Mouse (Mus musculus): ENCODE results near the gene Neurl1a. TPM values are rescaled to one million over a fixed set of nuclear protein-coding genes. Genes with fewer than 3 reads are reported as not detected.

Neurl1a gene
- total and polyA plus RNA-seq, 3 experiments: 0.03 TPM; not detected in 2

DNA sequence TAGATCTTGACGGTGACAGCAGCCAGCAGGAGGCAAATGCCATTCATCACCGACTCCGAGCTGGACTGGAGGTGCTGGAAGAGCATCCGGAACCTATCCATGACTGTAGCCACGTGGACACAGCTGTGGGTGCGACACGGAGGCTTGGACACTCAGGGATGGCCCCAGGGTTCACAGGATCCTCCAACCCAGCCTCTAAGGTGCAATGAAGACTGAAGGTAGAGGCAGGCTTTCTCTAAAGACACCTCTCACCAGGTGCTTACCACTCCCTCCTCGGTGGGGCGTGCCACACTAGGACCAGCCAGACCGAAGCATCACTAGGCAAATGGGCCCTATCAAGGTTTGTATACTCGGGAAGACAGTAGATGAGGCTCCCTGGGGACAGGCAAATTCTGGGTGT is 21.0 kb upstream of the Neurl1a start, which contains the start of gene Calhm3:
Gene Calhm3 (minus strand): TSS at position 101 of the 400 bp plus-strand sequence.
- Histone ChIP-seq H3K4me3 (ENCODE audit: control insufficient read depth in 1 of 2, insufficient read depth in 1 of 2, low read depth in 2 of 2, low read length in 2 of 2) (no peak within 1 kb of the TSS), H3K79me2 (ENCODE audit: control insufficient read depth, insufficient read depth, low read length, poor library complexity) (no peaks in the 10 kb centered on the region), H3K27me3 (ENCODE audit: control insufficient read depth in 1 of 2, insufficient read depth in 2 of 2, low read length in 2 of 2) (peaks cover 12 to 17% of the 10 kb centered on the region in 2 experiments), H3K9me3 (replicated peaks; ENCODE audit: insufficient read depth, low read length) (no peaks in the 10 kb centered on the region), H3K4me1 (ENCODE audit: control insufficient read depth in 1 of 2, insufficient read depth in 2 of 2, low read length in 2 of 2) (no peaks in the 10 kb centered on the region), H3K36me3 (ENCODE audit: control insufficient read depth in 1 of 2, insufficient read depth in 2 of 2, low read length in 2 of 2) (no peaks in the 10 kb centered on the region), H3K27ac (ENCODE audit: control insufficient read depth, low read depth, low read length) (no peak within 1 kb of the TSS), H3K9ac (ENCODE audit: control insufficient read depth, low read depth, low read length, poor library complexity, severe bottlenecking) (no peak within 1 kb of the TSS)
- DNase-seq (ENCODE audit: low read depth, low spot score): no peak
- TF ChIP-seq MEF2A (IDR thresholded peaks at IDR 0.05; ENCODE audit: extremely low read depth, insufficient replicate concordance, low read depth, low read length, poor library complexity, severe bottlenecking) (no peak), MYC (IDR thresholded peaks at IDR 0.05; ENCODE audit: low read depth, low read length) (no peak), ETS1 (IDR thresholded peaks at IDR 0.05; ENCODE audit: low read depth, low read length) (no peak), HCFC1 (IDR thresholded peaks at IDR 0.05; ENCODE audit: low read depth, low read length) (no peak), SMC3 (IDR thresholded peaks at IDR 0.05; ENCODE audit: low read depth, low read length) (no peak), KAT2A (conservative IDR thresholded peaks at IDR 0.05; ENCODE audit: low read depth, low read length) (no peak)

DNA sequence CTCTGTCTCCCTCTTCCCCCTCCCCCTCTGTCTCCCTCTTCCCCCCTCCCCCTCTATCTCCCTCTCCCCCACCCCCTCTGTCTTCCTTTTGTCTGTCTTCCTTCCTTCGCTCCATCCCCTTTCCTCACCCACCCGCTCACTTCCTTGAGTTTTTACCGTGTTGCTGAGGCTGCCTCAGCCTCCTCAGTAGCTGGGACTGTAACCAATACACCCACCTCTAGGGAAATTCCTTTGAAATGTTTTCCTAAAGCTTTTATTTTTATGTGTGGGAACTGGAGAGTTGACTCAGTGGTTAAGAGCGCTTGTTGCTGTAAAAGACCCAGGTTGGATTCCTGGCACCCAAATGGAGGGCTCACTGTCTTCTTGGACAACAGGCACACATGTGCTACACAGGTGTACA is 17.0 kb upstream of the Neurl1a start:
- no peaks in the 10 kb centered on the region for H3K79me2 ChIP-seq (ENCODE audit: control insufficient read depth, insufficient read depth, low read length, poor library complexity)
- H3K9ac ChIP-seq (ENCODE audit: control insufficient read depth, low read depth, low read length, poor library complexity, severe bottlenecking): no peak overlapping the region
- H3K9me3 ChIP-seq (replicated peaks; ENCODE audit: insufficient read depth, low read length): no peaks in the 10 kb centered on the region
- no peaks in the 10 kb centered on the region for H3K4me1 ChIP-seq (ENCODE audit: control insufficient read depth in 1 of 2, insufficient read depth in 2 of 2, low read length in 2 of 2)
- H3K36me3 ChIP-seq (ENCODE audit: control insufficient read depth in 1 of 2, insufficient read depth in 2 of 2, low read length in 2 of 2): no peaks in the 10 kb centered on the region
- TF ChIP-seq MYC (IDR thresholded peaks at IDR 0.05; ENCODE audit: low read depth, low read length): no peak
- TF ChIP-seq ZC3H11A (IDR thresholded peaks at IDR 0.05; ENCODE audit: low read depth, low read length): no peak
- DNase-seq (ENCODE audit: low read depth, low spot score): no peak
- no peak overlapping the region for H3K4me3 ChIP-seq (ENCODE audit: control insufficient read depth in 1 of 2, insufficient read depth in 1 of 2, low read depth in 2 of 2, low read length in 2 of 2)
- H3K27me3 ChIP-seq (ENCODE audit: control insufficient read depth in 1 of 2, insufficient read depth in 2 of 2, low read length in 2 of 2): peaks cover 3% of the 10 kb centered on the region in 2 experiments; a peak in 3 of 4 replicates
- H3K27ac ChIP-seq (ENCODE audit: control insufficient read depth, low read depth, low read length): no peak overlapping the region

DNA sequence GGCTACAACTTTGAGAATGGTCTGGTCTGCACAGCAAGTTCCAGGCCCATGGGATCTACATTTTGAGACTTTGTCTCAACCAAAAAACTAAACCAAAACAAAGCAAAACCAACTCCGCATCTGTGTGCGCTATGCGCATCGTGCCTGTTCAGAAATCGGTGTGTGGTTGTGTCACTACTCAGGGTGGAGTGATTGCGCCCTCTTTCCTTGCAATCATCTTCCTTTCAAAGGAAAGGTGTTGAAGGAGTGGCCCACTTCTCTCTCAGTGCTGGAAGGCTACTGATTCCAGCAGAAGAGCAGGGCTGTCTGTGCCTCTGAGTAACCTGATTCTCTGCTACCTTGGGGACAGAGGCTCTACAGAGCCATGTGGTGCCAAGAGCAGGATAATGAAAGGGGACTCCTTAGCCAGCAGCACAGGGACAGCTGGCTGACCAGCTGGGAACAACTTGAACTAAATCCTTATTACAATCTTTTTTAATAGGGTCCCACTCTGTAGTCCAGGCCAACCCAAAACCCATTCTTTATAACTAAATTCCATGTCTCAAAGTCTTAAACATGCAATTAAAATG is 15.4 kb upstream of the Neurl1a start:
- Histone ChIP-seq H3K36me3 (ENCODE audit: control insufficient read depth in 1 of 2, insufficient read depth in 2 of 2, low read length in 2 of 2) (no peaks in the 10 kb centered on the region; a peak in 1 of 4 replicates), H3K9me3 (replicated peaks; ENCODE audit: insufficient read depth, low read length) (no peaks in the 10 kb centered on the region), H3K27ac (ENCODE audit: control insufficient read depth, low read depth, low read length) (no peak overlapping the region), H3K9ac (ENCODE audit: control insufficient read depth, low read depth, low read length, poor library complexity, severe bottlenecking) (no peak overlapping the region), H3K4me1 (ENCODE audit: control insufficient read depth in 1 of 2, insufficient read depth in 2 of 2, low read length in 2 of 2) (no peaks in the 10 kb centered on the region; a peak in 1 of 4 replicates), H3K79me2 (ENCODE audit: control insufficient read depth, insufficient read depth, low read length, poor library complexity) (no peaks in the 10 kb centered on the region), H3K4me3 (ENCODE audit: control insufficient read depth in 1 of 2, insufficient read depth in 1 of 2, low read depth in 2 of 2, low read length in 2 of 2) (no peak overlapping the region), H3K27me3 (ENCODE audit: control insufficient read depth in 1 of 2, insufficient read depth in 2 of 2, low read length in 2 of 2) (peaks cover 0 to 2% of the 10 kb centered on the region in 2 experiments; a peak in 1 of 4 replicates)
- TF ChIP-seq JUND (IDR thresholded peaks at IDR 0.05; ENCODE audit: low read depth, low read length): no peak
- no peak for TF ChIP-seq ZMIZ1 (IDR thresholded peaks at IDR 0.05; ENCODE audit: low read depth, low read length)
- TF ChIP-seq CHD1 (IDR thresholded peaks at IDR 0.05; ENCODE audit: low read depth, low read length): no peak
- TF ChIP-seq CHD2 (IDR thresholded peaks at IDR 0.05; ENCODE audit: low read length): no peak
- no peak for TF ChIP-seq UBTF (IDR thresholded peaks at IDR 0.05; ENCODE audit: borderline replicate concordance, insufficient read depth, low read depth, low read length)
- no peak for TF ChIP-seq POLR2AphosphoS5 (IDR thresholded peaks at IDR 0.05; ENCODE audit: borderline replicate concordance, low read depth, low read length)
- DNase-seq (ENCODE audit: low read depth, low spot score): no peak

All from MEL (cell line).